Mouse (Mus musculus): ENCODE results near the gene Tcte2.

- no peak for TF ChIP-seq CTCF (IDR thresholded peaks at IDR 0.05; ENCODE audit: borderline replicate concordance, insufficient read depth, low read length)
- TF ChIP-seq POLR2A (IDR thresholded peaks at IDR 0.05; ENCODE audit: low read depth, low read length), result no peak
These were observed 98.0 kb downstream of the Tcte2 start for GRCm38 (mm10) chr17:13663386-13664166.

Measured in embryonic fibroblast, embryonic 13.5 days (primary cell).